Mouse (Mus musculus): ENCODE data around the gene Akr1b3.

The Akr1b3 gene

GRCm38 (mm10) chr6:34331379-34331778, 14.1 kb upstream of the Akr1b3 start:
- no peak for DNase-seq (ENCODE audit: extremely low spot score, low spot score)

- no peak for DNase-seq (ENCODE audit: extremely low spot score, low spot score)
These were observed 4.8 kb upstream of the Akr1b3 start for GRCm38 (mm10) chr6:34322121-34322520.

GRCm38 (mm10) chr6:34318636-34319035, 1.4 kb upstream of the Akr1b3 start:
- DNase-seq (ENCODE audit: extremely low spot score, low spot score) = no peak

- DNase-seq (ENCODE audit: extremely low spot score, low spot score) = no peak
These were observed 894 bp upstream of the Akr1b3 start for GRCm38 (mm10) chr6:34318172-34318571.

- DNase-seq (ENCODE audit: extremely low spot score, low spot score) = no peak
These were observed 3.4 kb downstream of the Akr1b3 start for GRCm38 (mm10) chr6:34313921-34314320.

- no peak for DNase-seq (ENCODE audit: extremely low spot score, low spot score)
These were observed 3.9 kb downstream of the Akr1b3 start for GRCm38 (mm10) chr6:34313386-34313785.

- DNase-seq (ENCODE audit: extremely low spot score, low spot score) = no peak
These were observed 7.2 kb downstream of the Akr1b3 start for GRCm38 (mm10) chr6:34310023-34310595.

GRCm38 (mm10) chr6:34309526-34309925, 7.8 kb downstream of the Akr1b3 start:
- DNase-seq (ENCODE audit: extremely low spot score, low spot score) = no peak

- DNase-seq (ENCODE audit: extremely low spot score, low spot score) = no peak
These were observed 10.5 kb downstream of the Akr1b3 start for GRCm38 (mm10) chr6:34306797-34307196.

GRCm38 (mm10) chr6:34304675-34305241, 12.5 kb downstream of the Akr1b3 start:
- DNase-seq (ENCODE audit: extremely low spot score, low spot score) = no peak

- DNase-seq (ENCODE audit: extremely low spot score, low spot score) = no peak
These were observed 20.2 kb downstream of the Akr1b3 start for GRCm38 (mm10) chr6:34297055-34297454.

- DNase-seq (ENCODE audit: extremely low spot score, low spot score) = no peak
These were observed 21.8 kb downstream of the Akr1b3 start for GRCm38 (mm10) chr6:34295437-34295836.

- DNase-seq (ENCODE audit: extremely low spot score, low spot score) = peak; percentile 73
These were observed 24.3 kb downstream of the Akr1b3 start for GRCm38 (mm10) chr6:34292882-34293487.

- DNase-seq (ENCODE audit: extremely low spot score, low spot score) = no peak
These were observed 24.9 kb downstream of the Akr1b3 start for GRCm38 (mm10) chr6:34292196-34292881.

GRCm38 (mm10) chr6:34290681-34291080, 26.6 kb downstream of the Akr1b3 start:
- DNase-seq (ENCODE audit: extremely low spot score, low spot score) = no peak

GRCm38 (mm10) chr6:34290091-34290490, 27.2 kb downstream of the Akr1b3 start:
- no peak for DNase-seq (ENCODE audit: extremely low spot score, low spot score)

- DNase-seq (ENCODE audit: extremely low spot score, low spot score) = no peak
These were observed 29.2 kb downstream of the Akr1b3 start for GRCm38 (mm10) chr6:34288098-34288497.

GRCm38 (mm10) chr6:34286841-34287240, 30.4 kb downstream of the Akr1b3 start:
- no peak for DNase-seq (ENCODE audit: extremely low spot score, low spot score)

- DNase-seq (ENCODE audit: extremely low spot score, low spot score) = no peak
These were observed 38.9 kb downstream of the Akr1b3 start for GRCm38 (mm10) chr6:34278385-34278784.

- DNase-seq (ENCODE audit: extremely low spot score, low spot score) = peak; percentile 34
These were observed 39.6 kb downstream of the Akr1b3 start for GRCm38 (mm10) chr6:34277665-34278064.

- no peak for DNase-seq (ENCODE audit: extremely low spot score, low spot score)
These were observed 42.9 kb downstream of the Akr1b3 start for GRCm38 (mm10) chr6:34274346-34274745.

GRCm38 (mm10) chr6:34273073-34273472, 44.2 kb downstream of the Akr1b3 start:
- DNase-seq (ENCODE audit: extremely low spot score, low spot score) = no peak

Measured in neural tube, embryonic 10.5 days (tissue).